Mouse (Mus musculus) skeletal muscle tissue, postnatal 0 days (tissue): Measurements from ENCODE around the gene Vmn1r155. TPM values are rescaled to one million over a fixed set of nuclear protein-coding genes. Genes with fewer than 3 reads are reported as not detected.

ENCODE experiments used
- polyA plus RNA-seq: library from polyadenylated mRNA; unstranded; fragments of >200 nt; fragmentation: Nextera tagmentation; extraction: Ambion mirVana; gene quantifications from 2 replicates; pipeline ENCODE4 v1.2.1, GENCODE M21; 2015

The Vmn1r155 gene
- not detected in 2 replicates for polyA plus RNA-seq

DNA sequence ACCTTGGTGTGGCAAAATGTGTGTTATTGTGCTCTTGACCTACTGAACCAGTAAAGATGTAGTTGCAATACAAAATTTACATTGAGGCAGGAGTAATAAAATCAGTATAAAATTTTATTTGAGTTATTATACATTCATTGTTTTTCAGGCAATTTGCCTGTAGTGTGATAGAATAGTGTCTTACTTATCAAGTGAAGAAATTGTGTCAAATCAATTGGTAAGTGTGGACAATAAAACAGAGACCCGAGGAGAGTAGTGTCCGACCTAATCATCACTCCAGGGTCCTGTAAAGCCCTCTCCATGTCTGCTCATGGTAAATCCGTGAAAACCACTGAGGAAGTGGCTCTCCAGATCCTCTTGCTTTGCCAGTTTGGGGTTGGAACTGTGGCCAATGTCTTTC lies at the start of gene Vmn1r155:
Gene Vmn1r155, plus strand, starts transcription at position 301 of the 400 bp plus-strand sequence.

DNA sequence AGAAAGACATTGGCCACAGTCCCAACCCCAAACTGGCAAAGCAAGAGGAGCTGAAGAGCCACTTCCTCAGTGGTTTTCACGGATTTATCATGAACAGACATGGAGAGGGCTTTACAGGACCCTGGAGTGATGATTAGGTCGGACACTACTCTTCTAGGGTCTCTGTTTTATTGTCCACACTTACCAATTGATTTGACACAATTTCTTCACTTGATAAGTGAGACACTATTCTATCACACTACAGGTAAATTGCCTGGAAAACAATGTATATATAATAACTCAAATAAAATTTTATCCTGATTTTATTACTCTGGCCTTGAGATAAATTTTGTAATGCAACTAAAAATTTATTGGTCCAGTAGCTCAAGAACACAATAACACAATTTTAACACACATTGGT lies 34.4 kb downstream of the Vmn1r155 start, which contains the start of gene Gm8693:
Gene Gm8693, minus strand, starts transcription at position 101 of the 400 bp plus-strand sequence.

Other genes with a start within 250 kb of the Vmn1r155 start
- not detected in 2 replicates for gene Vmn1r148, start 244.4 kb upstream of the Vmn1r155 start, polyA plus RNA-seq
- gene Vmn1r149, start 219.8 kb upstream of the Vmn1r155 start, polyA plus RNA-seq: not detected in 2 replicates
- gene Gm10665, start 193.9 kb upstream of the Vmn1r155 start, polyA plus RNA-seq: not detected in 2 replicates
- gene Vmn1r151, start 158.3 kb upstream of the Vmn1r155 start, polyA plus RNA-seq: not detected in 2 replicates
- gene Vmn1r152, start 135.1 kb upstream of the Vmn1r155 start, polyA plus RNA-seq: not detected in 2 replicates
- not detected in 2 replicates for gene Gm8677, start 123.1 kb upstream of the Vmn1r155 start, polyA plus RNA-seq
- gene Gm4201, start 92.7 kb upstream of the Vmn1r155 start, polyA plus RNA-seq: not detected in 2 replicates
- not detected in 2 replicates for gene Gm4565, start 69.9 kb upstream of the Vmn1r155 start, polyA plus RNA-seq
- not detected in 2 replicates for gene Gm8693, start 34.3 kb downstream of the Vmn1r155 start, polyA plus RNA-seq
- gene Gm4567, start 61.7 kb downstream of the Vmn1r155 start, polyA plus RNA-seq: not detected in 2 replicates
- gene Vmn1r157, start 103.7 kb downstream of the Vmn1r155 start, polyA plus RNA-seq: not detected in 2 replicates
- gene Vmn1r158, start 132.8 kb downstream of the Vmn1r155 start, polyA plus RNA-seq: not detected in 2 replicates
- gene Vmn1r159, start 185.6 kb downstream of the Vmn1r155 start, polyA plus RNA-seq: not detected in 2 replicates
- gene Vmn1r160, start 213.2 kb downstream of the Vmn1r155 start, polyA plus RNA-seq: not detected in 2 replicates